Mouse (Mus musculus) erythroblast, adult 5-6 weeks (primary cell): ENCODE data around the gene Mrap2. TPM values are rescaled to one million over a fixed set of nuclear protein-coding genes. Genes with fewer than 3 reads are reported as not detected.
"Not testable (repeated sequence)": the region's sequence is repeated elsewhere in the genome, so short reads cannot be mapped to it uniquely, and the experiment has no call there.

Source experiments
- ATAC-seq: replicated peaks from 2 replicates; pipeline ENCODE4 v1.8.0; 2016; ENCODE audit warnings: moderate number of reproducible peaks, mild to moderate bottlenecking, moderate TSS enrichment, inconsistent platforms; ENCODE audit not compliant: poor library complexity, low FRiP score, severe bottlenecking
- total RNA-seq, 2 experiments: library from RNA; stranded (forward) in 1 of 2; stranded (reverse) in 1 of 2; fragments of 150-400 nt in 1 of 2; fragments of 200-764, 138-1000 nt in 1 of 2; gene quantifications; 2 replicates each; pipeline versions ENCODE4 v1.2.3 to v1.2.4; 2015 to 2017; ENCODE audit warnings: low replicate concordance in 2 of 2

Mrap2 gene
- total RNA-seq (2015; ENCODE audit: low replicate concordance) (not detected in 2 replicates), total RNA-seq (2017; ENCODE audit: low replicate concordance) (not detected in 2 replicates)

DNA sequence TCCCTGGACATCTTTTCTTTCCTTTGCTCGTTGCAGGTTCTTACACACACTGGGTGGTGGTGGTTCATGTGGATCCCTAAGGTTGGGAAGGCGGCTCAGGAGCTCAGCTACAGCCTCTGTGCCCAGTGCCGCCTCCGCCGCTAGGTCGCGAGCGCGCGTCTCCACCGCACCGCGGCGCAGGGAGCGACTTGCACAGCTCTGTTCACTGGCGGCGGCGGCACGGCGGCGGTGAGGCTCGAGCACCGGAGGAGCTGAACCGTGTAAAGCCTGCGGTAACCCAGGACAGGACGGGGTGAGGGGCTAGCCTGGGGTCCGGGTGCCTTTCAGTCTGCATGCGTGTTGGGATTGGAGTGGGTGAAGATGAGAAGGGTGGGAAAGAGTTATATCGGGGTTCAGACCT, at the start of gene Mrap2:
Gene Mrap2, plus strand, starts transcription at position 201 of the 400 bp plus-strand sequence.
- no peak for ATAC-seq

DNA sequence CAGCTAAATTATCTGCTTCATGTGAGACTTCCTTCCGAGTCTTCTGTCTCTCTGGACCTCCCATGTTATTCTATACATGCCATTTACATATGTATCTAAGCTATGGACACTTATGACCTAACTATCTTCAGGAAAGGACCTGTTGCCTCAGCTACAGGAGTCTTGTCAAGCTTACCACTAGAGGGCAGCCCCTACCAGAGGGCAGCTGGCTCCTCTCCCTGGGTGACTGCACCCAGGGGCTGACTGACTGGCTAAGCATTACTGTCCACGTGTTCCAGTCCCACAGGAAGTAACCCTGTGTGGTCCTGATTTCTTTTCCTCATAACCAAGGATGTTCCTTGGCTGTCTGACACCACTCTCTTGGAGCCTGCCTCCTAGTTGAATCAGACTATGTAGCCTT, 46.1 kb upstream of the Mrap2 start:
- ATAC-seq: no peak

DNA sequence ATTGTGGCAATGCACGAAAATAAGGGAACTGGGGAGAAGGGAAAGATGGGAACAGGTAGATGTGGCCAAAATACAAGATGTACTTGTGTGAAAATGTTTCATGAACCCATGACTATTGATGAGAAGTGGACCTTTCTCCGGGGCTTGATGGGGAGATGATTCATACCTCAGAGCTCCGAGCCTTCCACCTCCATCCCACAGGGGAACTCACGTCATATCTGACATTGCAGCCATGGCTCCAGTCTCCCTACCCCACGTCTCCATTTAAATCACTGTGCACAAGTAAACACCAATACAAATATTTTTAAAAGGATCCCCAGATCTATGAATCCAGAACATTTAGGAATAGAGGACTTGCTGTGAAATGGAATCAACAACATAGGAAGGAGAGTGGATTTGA, 29.1 kb upstream of the Mrap2 start:
- no peak for ATAC-seq

DNA sequence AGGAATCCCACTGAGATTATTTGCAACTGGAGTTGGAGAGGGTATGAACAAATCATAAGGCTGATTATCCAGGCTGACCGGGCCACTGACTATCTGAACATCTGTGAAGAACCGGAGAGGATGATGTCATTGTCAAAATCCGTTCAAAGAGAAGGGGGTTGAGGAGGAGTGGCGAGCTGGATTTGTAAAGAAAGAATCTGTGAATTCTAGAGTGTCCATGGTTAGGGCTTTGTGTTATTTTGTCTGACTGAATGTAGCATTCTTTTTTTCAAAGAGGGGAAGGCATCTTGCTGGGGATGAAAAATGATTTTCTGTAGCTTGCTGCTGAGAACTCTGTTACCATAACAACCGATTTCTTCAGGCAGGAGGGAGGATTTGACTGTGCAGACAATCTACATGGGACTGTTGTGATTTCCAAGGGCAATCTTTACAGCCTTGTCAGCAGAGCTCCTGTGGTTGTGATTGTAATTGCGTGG, 28.6 kb upstream of the Mrap2 start:
- ATAC-seq: no peak

DNA sequence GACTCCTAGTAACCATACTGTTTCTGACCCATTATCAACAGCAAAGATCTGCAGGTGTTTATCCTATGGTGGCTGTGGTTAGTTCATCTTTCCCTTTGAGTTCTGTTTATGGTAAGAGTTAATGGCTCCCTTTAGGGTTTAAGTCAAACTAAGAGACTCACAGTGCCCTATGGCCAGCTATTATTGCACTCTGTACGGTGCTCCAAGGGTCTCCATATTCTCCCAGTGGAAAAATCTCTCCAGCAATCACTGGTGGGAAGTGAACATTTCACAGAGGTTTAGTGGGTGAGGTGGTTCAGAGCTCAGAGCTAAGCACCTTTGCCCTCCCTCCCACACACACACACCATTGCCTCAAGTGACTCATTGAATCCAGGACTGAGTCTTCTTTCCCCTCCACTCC, 28.1 kb upstream of the Mrap2 start:
- no peak for ATAC-seq

DNA sequence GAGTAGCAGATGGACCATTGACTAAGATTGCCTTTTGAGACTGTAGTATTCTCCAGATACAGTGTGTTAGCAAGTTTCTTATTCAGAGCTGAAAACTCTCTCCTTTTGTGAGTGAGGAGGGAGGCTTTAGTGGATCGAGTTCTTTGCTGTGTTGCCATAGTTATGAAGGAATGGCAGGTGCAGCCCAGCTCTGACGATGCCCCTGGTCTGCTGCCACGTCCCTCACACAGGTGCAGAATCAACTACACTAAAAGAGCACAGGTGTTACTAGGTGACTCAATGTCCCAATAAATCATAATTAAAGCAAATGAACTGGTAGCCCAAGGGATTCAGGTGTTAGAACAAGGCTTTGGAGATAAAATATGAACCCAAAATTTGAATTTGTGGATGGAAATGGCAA, 25.1 kb upstream of the Mrap2 start:
- ATAC-seq: no peak

DNA sequence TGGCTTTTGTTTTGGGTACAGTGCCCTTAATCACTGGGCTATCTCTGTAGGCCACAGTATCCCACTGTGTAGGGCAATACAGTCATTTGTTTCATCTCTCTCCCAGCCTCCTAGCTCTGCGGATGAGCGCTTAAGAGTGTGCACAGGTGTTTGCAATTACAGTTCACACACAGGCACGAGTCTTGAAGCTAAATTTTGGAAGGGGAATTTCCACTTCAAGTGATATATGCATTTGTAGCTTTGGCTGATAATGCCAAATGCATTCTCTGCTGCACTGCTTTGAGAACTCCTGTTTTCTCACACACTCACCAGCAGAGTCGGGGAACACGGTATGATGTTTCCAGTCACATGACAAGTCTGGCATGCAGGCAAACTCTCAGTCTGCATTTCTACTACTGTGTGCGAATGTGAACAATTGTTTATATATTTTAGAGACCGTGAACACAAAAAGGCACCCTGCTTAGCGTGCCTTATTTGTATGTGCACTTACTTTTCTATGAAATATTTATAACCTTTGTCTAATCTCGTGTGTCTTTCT, 22.1 kb upstream of the Mrap2 start:
- ATAC-seq: no peak

DNA sequence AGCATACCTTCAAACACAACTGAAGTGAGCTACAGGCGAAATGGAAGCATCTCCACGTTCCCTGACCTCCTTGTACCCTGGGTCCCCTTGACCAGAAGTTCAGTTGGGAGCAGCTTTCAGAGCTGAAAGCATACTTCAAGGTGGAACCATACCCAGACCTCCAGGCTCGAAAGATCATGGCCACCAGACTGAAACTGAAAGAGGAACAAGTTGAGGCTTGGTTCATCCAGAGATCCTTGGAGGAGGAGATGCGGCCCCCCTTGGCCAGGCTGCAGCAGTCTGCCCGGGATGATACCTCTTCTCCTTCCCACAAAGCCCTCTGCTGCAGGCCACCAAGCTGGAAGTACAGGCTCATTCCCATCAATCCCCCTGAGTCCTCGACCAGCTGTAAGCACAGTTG, 17.1 kb upstream of the Mrap2 start:
- not testable (repeated sequence) for ATAC-seq

DNA sequence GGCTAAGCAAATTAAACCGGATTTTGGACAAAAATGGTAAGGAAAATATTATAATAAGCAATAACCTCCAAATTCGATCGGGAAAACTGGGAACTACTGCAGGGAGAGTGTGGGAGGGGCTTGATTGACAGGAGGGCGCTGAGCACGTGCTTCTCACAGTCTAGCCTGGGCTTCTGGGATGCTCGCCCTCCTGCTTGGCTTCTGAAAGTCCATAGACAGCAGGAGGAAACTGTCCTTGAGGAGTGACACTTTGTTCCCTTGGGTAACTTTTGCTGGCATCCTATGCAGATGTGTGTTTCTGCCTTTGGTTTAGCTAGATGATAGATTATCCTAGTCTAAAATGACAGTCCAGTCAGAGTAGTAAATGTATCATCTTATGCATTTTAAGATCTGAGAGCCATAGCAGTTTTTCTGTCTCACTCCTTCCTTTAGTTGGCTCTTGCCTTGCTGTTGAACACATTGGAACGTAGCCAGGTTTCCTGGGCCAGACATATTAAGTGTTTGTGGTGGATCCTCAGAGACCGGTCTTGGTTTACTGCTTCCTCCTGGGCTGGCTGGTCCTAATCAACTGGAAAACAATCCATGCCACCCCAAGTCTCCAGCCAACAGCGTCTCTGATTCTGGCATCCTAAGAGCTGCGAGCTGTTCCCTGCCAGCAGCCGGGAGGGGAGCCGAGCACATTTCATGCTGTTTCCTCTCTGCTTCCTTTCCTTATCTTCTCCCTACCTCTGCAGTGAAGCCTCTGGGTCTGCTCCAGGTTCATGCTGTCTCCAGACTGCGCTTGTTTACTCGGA, 8.1 kb upstream of the Mrap2 start:
- ATAC-seq: no peak

DNA sequence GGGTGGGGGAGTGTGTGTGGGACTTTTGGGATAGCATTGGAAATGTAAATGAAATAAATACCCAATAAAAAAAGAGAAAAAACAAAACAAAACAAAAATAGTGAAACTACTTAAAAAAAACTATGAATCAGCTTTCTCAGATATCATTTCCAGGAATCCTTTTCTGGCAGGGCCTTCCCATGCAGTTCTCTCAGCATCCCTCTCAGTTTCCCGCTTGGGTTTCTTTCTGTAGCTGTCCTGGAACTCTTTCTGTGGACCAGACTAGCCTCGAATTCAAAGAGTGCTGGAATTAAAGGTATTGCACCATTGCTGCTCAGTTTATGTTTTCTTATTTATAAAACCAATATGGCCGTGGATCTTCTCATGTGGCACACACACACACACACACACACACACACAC, 1.0 kb upstream of the Mrap2 start:
- ATAC-seq: no peak

DNA sequence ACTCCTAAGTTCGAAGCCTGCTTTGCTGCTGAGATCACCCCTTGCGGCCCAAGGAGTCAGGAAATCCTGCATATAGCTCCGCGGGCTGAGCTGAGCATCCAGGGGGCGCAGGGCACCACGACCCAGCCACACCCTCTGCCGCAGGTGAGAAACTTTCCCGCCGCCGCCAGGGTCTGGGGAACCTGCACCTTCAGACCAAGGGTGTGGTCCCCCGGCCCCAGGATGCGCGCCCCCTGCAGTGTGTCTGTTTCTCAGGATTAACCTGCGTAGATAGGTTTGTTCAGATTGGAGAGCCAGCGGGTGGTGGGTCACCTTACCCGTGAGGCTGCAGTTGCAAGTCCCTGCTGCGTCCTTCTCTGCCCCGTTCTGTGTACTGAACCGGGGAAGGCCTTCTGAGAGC, 426 bp downstream of the Mrap2 start:
- no peak for ATAC-seq

DNA sequence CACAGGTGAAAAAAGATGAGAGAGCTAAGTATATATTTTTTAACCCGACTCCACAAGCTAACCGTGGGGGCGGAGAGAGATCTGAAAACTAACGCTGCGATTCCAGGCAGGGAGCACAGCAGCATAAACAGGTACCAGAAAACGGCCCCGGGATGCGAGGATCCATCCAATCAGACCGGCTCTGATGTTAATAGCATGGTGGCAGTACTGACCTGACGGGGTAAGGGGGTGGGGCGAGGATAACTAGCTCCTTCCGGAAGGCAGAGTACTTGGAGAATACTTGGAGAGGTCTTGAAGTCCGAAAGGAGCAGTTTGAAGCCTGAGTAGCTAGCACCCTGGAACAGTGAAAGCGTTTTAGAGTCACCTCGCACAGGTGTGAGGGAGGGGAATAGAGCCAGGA, 1.1 kb downstream of the Mrap2 start:
- no peak for ATAC-seq

DNA sequence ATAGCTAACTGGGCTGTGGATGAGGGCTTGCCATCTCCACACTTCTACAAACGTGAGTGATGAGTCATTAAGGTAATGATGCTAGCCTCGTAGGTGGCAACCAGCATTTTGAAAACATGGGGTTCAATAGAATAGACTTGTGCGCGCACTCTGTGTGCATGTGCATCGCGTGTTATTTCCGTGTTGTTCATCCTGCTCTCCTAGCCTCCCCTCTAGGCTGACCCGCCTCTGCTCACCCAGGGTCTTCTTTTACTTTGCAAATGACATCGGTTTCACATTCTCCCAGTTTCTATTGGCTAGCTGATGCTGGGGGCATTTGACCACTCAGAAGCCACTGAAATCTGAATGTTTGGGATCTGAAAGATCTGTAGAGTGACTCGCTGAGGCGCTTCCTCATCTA, 1.6 kb downstream of the Mrap2 start:
- ATAC-seq: no peak

DNA sequence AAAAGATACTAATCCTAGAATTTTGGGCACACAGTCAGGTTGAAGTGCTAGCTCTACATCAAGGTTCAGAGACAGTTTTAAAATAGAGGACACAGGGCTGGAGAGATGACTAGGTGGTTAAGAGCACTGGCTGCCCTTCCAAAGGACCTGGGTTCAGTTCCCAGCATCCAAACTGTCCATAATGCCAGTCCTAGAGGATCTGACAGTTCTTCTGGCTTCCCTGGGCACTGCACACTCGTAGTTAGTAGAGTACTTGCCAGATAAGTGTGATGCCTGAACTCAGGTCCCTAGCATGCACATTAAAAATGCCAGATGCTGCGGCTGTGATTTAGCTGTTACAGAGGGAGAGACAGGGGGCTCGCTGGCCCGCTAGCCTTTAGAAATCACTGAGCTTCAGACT, 2.3 kb downstream of the Mrap2 start:
- ATAC-seq: no peak

DNA sequence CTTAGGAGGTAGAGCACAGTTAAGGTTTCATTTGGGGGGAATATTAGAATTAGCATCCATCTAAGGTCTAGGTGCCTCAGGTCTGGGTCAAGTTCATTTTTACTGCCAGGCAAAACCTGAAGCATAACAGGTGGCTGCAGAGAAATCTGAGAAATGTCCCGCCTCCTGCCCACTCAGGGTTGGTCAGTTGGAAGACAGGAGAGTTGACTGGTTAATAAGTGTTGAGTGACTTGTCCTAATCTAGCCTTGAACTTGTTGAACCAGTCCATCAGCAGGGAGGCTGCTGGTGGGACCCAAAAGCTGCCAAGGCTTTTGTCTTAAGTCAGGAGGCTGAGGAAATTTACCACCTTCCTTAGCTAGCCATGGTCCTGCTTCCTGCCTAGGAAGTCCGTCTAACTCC, 3.8 kb downstream of the Mrap2 start:
- ATAC-seq: no peak

DNA sequence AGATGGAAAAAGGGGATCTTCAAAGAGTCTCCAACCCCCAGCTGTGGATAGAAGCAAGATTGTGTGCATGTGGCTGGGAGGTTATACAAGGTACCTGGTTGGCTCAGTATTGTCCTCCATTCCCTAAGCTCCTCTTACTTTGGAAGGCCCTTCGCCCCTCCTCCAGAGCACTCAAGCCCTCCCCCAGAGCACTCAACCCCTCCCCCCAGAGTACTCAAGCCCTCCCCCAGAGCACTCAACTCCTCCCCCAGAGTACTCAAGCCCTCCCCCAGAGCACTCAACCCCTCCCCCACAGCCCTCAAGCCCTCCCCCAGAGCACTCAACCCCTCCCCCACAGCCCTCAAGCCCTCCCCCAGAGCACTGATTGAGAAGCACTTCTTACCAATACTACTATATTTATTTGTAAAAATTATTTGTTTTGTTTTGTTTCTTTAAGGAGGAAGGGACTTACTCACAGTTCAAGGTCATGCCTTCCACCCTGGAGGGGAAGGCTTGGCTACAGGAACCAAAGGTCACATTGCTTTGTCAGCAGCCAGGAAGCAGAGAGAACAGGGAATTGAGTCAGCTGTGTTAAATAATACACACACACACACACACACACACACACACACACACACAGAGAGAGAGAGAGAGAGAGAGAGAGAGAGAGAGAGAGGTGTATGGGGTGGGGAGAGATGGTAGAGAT, 8.7 kb downstream of the Mrap2 start:
- ATAC-seq: no peak

DNA sequence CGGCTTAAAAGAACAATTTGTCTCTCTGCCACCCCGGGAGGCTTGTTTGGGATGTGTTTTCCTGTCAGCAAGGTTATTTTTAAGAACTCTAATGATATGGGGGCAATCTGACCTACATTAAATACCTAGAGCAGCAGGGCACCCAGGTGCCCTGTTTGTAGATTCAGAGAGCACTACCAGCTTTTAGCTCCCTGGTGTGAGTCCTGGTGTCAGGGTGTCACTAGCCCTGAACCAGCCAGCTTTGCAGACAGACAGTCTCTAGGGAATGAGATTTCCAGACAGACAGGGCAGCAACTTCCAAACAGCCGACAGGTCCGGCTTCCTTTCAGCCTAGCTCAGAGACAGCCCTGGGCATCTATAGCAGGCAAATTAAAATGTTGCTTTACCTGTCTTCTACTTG, 18.5 kb downstream of the Mrap2 start:
- ATAC-seq: no peak

DNA sequence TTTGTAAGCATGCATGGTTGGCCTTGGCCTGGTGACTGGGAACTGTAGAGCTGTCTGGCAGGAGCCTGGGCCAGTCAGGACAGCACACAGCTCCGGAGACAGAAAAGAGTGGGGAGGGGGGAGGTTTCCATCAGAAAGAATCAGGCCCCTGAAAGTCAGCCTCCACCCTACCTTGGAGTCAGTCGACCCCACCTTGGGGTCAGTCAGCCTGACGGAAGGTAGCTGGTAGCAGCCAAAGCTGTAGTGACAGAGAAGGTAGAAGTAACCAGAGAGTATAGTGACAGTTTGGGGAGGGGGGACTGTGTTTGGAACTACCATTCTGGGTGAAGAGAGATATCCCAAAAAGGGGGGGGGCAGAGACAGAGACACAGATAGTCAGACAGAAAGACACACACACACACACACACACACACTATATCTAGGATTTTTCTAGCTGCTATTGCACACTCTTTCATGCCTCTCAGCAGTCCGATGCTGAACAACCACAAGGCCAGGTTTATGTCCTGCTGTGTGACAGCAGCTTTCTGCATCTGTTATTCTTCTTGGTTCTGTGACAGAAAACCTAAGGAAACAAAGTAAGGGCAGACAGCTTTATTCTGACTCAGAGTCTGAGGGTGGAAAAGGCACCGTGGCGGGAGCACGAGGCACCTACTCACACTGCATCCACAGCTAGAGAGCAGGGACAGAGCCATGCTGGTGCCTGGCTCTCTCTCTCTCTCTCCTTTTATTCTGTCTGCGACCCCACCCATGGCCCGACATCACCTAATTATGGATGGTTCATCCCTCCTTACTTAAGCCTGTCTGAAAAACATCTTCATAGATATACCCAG, 23.1 kb downstream of the Mrap2 start:
- no peak for ATAC-seq

DNA sequence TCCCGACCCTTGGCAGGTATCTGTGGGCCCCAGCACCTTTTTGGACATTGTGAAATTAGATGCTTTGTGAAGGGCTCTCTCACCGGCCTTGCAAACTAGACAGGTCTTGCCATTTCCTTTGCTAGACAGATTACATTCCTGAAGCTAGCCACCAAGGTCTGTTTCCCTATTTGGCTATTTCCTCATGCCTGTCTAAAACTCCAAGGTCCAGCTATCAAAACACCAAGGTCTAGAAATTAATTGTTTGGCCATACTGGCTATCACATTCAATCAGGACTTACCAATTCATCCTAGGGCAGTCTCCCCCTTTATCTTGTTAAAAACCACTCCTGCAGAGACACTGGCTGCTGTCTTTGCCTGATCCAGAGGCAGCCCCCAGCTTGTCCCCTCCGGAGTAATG, 23.9 kb downstream of the Mrap2 start:
- ATAC-seq: no peak

DNA sequence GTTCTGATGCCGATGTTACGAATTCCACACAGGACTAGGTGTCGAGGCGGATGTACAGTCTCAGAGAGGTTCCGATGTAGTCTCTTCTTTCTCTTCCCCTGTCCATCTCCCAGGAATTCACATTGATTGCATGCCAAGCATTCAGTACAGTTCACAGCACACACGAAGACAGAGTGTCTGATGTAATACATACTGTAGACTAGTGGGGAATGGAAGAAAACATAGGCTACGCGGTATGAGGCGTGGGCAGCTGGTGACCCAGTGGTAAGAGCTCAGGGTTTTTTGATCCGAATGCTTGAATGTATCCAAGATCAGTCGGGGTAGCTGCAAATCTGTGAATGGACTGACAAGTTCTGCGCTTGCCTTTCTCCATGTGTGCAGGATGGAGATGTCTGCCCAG, 25.0 kb downstream of the Mrap2 start:
- no peak for ATAC-seq
